In genomic region chr10:85389286-85390139, GRCm38 (mm10) we compare ENCODE assay signal across 9 mouse cellular contexts. TPM values are rescaled to one million over a fixed set of nuclear protein-coding genes. Genes with fewer than 3 reads are reported as not detected.
DNase-seq lines count a peak whose midpoint lies in the region; ATAC-seq and TF ChIP-seq lines count a peak whose summit lies in the region.
"Had no signal": no experiment of that assay in that cellular context is flagged by ENCODE, and none has a peak within 500 bp of the region (broad histone marks: within the 10 kb centered on the region; RNA-seq: fewer than 3 reads in every experiment).

No protein-coding gene starts in this region.

- 44% methylated on average over 23 of the region's 23 CpGs for WGBS in heart, embryonic 13.5 days
- WGBS in embryonic facial prominence, embryonic 15.5 days, result 10% methylated on average over 23 of the region's 23 CpGs
- whole genome bisulfite sequencing in midbrain, embryonic 11.5 days, result 49% methylated on average over 23 of the region's 23 CpGs

- no peaks in the 10 kb centered on the region for H3K36me3 ChIP-seq in heart, embryonic 13.5 days
- peaks cover 0 to 32% of the 10 kb centered on the region in 2 experiments for H3K36me3 ChIP-seq in CH12.LX (replicated peaks in 1 of 2; ENCODE audit: control insufficient read depth in 1 of 2, insufficient read depth in 1 of 2, low read length in 1 of 2)
- no peaks in the 10 kb centered on the region for H3K36me3 ChIP-seq in embryonic facial prominence, embryonic 15.5 days
- H3K36me3 ChIP-seq in midbrain, embryonic 11.5 days (ENCODE audit: control insufficient read depth, insufficient read depth, low read length), result no peaks in the 10 kb centered on the region

- H3K27me3 ChIP-seq in heart, embryonic 13.5 days (replicated peaks), result peaks cover 35% of the 10 kb centered on the region
- no peaks in the 10 kb centered on the region for H3K27me3 ChIP-seq in CH12.LX (replicated peaks)
- 0 out of 2 replicates have a peak, but pooled peaks cover 5% of the 10 kb centered on the region for H3K27me3 ChIP-seq in embryonic facial prominence, embryonic 15.5 days
- H3K27me3 ChIP-seq in midbrain, embryonic 11.5 days (ENCODE audit: control insufficient read depth, insufficient read depth, low read length), result peaks cover 8% of the 10 kb centered on the region; the same call in 1 of the 2 replicates
- H3K27me3 ChIP-seq: Patski had no signal

- ATAC-seq in heart, embryonic 13.5 days (ENCODE audit: extremely low read depth, insufficient number of reproducible peaks, low FRiP score, low TSS enrichment), result no peak
- no peak for ATAC-seq in embryonic facial prominence, embryonic 15.5 days (ENCODE audit: insufficient number of reproducible peaks, low FRiP score, low TSS enrichment, low read depth)
- no peak for ATAC-seq in midbrain, embryonic 11.5 days (ENCODE audit: low FRiP score)
- no peak for ATAC-seq in erythroblast, adult 5-6 weeks (replicated peaks; ENCODE audit: low FRiP score, poor library complexity, severe bottlenecking)
- no peak for ATAC-seq in granulocyte monocyte progenitor cell, adult 5-6 weeks (replicated peaks; ENCODE audit: poor library complexity, severe bottlenecking)
- ATAC-seq: Patski had no signal

- peaks cover 20% of the 10 kb centered on the region for H3K4me1 ChIP-seq in heart, embryonic 13.5 days
- peaks cover 5 to 51% of the 10 kb centered on the region in 2 experiments; a peak in 3 of 4 replicates for H3K4me1 ChIP-seq in CH12.LX (ENCODE audit: control insufficient read depth in 1 of 2, insufficient read depth in 2 of 2)
- peaks cover 40% of the 10 kb centered on the region for H3K4me1 ChIP-seq in embryonic facial prominence, embryonic 15.5 days
- H3K4me1 ChIP-seq in midbrain, embryonic 11.5 days (ENCODE audit: control insufficient read depth, insufficient read depth, low read length), result peaks cover 13% of the 10 kb centered on the region

- DNase-seq in heart, postnatal 36 days, result no peak
- DNase-seq in CH12.LX (ENCODE audit: extremely low read depth), result peak; percentile 97
- DNase-seq in midbrain, embryonic 11.5 days (ENCODE audit: low spot score, missing footprints), result no peak
- DNase-seq in spleen, postnatal 10 days (ENCODE audit: low spot score in 2 of 2), result no peak

- 0 out of 2 replicates have a peak, but pooled peaks have one; percentile 23 for TF ChIP-seq POLR2A in CH12.LX (IDR thresholded peaks at IDR 0.05; ENCODE audit: low read depth, low read length)

- H3K27ac ChIP-seq in heart, embryonic 13.5 days (replicated peaks), result no peak overlapping the region
- H3K27ac ChIP-seq in CH12.LX (ENCODE audit: insufficient read depth, low read depth), result peak overlapping the region; percentile 91
- H3K27ac ChIP-seq in embryonic facial prominence, embryonic 15.5 days (replicated peaks), result 0 out of 2 replicates have a peak overlapping the region, but pooled peaks have one; percentile 22
- no peak overlapping the region for H3K27ac ChIP-seq in midbrain, embryonic 11.5 days (ENCODE audit: low read depth, low read length)

- peak; percentile 81 for TF ChIP-seq EP300 in CH12.LX (IDR thresholded peaks at IDR 0.05; ENCODE audit: low read length)

- TF ChIP-seq RAD21 in CH12.LX (IDR thresholded peaks at IDR 0.05; ENCODE audit: low read depth, low read length), result no peak; the same call in 1 of the 2 replicates

- in situ Hi-C loops in CH12.LX (cut with MboI; ENCODE audit: low pct_ligation_motif_present, low pct_unique_long_range_greater_than_20kb, low sequenced_read_pairs), result loop anchor here (5.0 to 10.0 kb wide), 4 partner anchors 53 to 268 kb away; no protein-coding TSS in a partner anchor

- no peaks in the 10 kb centered on the region for H3K9me3 ChIP-seq in heart, embryonic 13.5 days
- H3K9me3 ChIP-seq in CH12.LX (replicated peaks; ENCODE audit: low read length), result peaks cover 8% of the 10 kb centered on the region
- no peaks in the 10 kb centered on the region for H3K9me3 ChIP-seq in embryonic facial prominence, embryonic 15.5 days (replicated peaks)
- no peaks in the 10 kb centered on the region for H3K9me3 ChIP-seq in midbrain, embryonic 11.5 days (ENCODE audit: control insufficient read depth, low read length)

- no peak overlapping the region for H3K9ac ChIP-seq in heart, embryonic 13.5 days
- peak overlapping the region; percentile 69 for H3K9ac ChIP-seq in CH12.LX (ENCODE audit: insufficient read depth, low read depth)
- no peak overlapping the region for H3K9ac ChIP-seq in embryonic facial prominence, embryonic 15.5 days
- no peak overlapping the region for H3K9ac ChIP-seq in midbrain, embryonic 11.5 days (ENCODE audit: low read length)

- dilution Hi-C loops in CH12.LX (cut with MboI; ENCODE audit: extremely low pct_ligation_motif_present, extremely low pct_unique_long_range_greater_than_20kb, low sequenced_read_pairs), result no loop called here

- H3K79me2 ChIP-seq in CH12.LX (replicated peaks; ENCODE audit: control insufficient read depth, extremely low read depth, insufficient read depth, poor library complexity, severe bottlenecking), result no peaks in the 10 kb centered on the region; the same call in 1 of the 2 replicates

- H3K4me3 ChIP-seq in heart, embryonic 13.5 days, result 0 out of 2 replicates have a peak overlapping the region, but pooled peaks have one; percentile 4
- H3K4me3 ChIP-seq in CH12.LX (replicated peaks in 1 of 3; ENCODE audit: low read depth in 2 of 3, low read length in 2 of 3, poor library complexity in 1 of 3), result peak overlapping the region; percentile 67 to 75 (median 73)
- peak overlapping the region; percentile 66 for H3K4me3 ChIP-seq in embryonic facial prominence, embryonic 15.5 days (replicated peaks)
- H3K4me3 ChIP-seq in midbrain, embryonic 11.5 days (ENCODE audit: low read depth, low read length), result peak overlapping the region; percentile 64

- H3K4me2 ChIP-seq in heart, embryonic 13.5 days, result peak overlapping the region; percentile 100; the same call in 1 of the 2 replicates
- peak overlapping the region; percentile 18 for H3K4me2 ChIP-seq in CH12.LX (ENCODE audit: insufficient read depth, low read depth, poor library complexity, severe bottlenecking)
- H3K4me2 ChIP-seq in embryonic facial prominence, embryonic 15.5 days (replicated peaks), result peak overlapping the region; percentile 96
- H3K4me2 ChIP-seq in midbrain, embryonic 11.5 days, result peak overlapping the region; percentile 99

- TF ChIP-seq CTCF in CH12.LX (conservative IDR thresholded peaks at IDR 0.05 in 1 of 2, IDR thresholded peaks at IDR 0.05 in 1 of 2; ENCODE audit: low read depth in 2 of 2, low read length in 2 of 2), result peak in 1 of 2 experiments; percentile 36; a peak in 2 of 4 replicates

- intact Hi-C loops in heart, postnatal 36 days (cut with DNase I), result loop anchor here (5.0 to 10.0 kb wide), 2 partner anchors 167 to 235 kb away; no protein-coding TSS in a partner anchor

TF ChIP-seq in CH12.LX, 34 proteins besides CTCF, POLR2A, EP300 and RAD21 (continues in another document):
- peak; percentile 66 for TF ChIP-seq MAFK (IDR thresholded peaks at IDR 0.05; ENCODE audit: insufficient replicate concordance, low read length)
- TF ChIP-seq MYC (IDR thresholded peaks at IDR 0.05; ENCODE audit: low read depth, low read length), result peak; percentile 93
- TF ChIP-seq NRF1 (IDR thresholded peaks at IDR 0.05; ENCODE audit: low read depth, low read length), result peak; percentile 79
- peak; percentile 1; the same call in 1 of the 2 replicates for TF ChIP-seq SMC3 (IDR thresholded peaks at IDR 0.05; ENCODE audit: low read depth, low read length)
- TF ChIP-seq POLR2AphosphoS2 (IDR thresholded peaks at IDR 0.05; ENCODE audit: low read depth, low read length), result no peak
- peak; percentile 85 for TF ChIP-seq MAX (IDR thresholded peaks at IDR 0.05; ENCODE audit: low read length)
- TF ChIP-seq ZMIZ1 (IDR thresholded peaks at IDR 0.05; ENCODE audit: low read depth, low read length), result 0 out of 2 replicates have a peak, but pooled peaks have one; percentile 37
- peak; percentile 95 for TF ChIP-seq ETS1 (conservative IDR thresholded peaks at IDR 0.05; ENCODE audit: low read depth, low read length)
- peak; percentile 86 for TF ChIP-seq IRF4 (IDR thresholded peaks at IDR 0.05; ENCODE audit: low read depth, low read length)
- peak; percentile 68; the same call in 1 of the 2 replicates for TF ChIP-seq KAT2A (IDR thresholded peaks at IDR 0.05; ENCODE audit: insufficient replicate concordance, low read length)
- no peak for TF ChIP-seq NELFE (IDR thresholded peaks at IDR 0.05; ENCODE audit: low read depth, low read length)
- no peak for TF ChIP-seq CHD1 (IDR thresholded peaks at IDR 0.05; ENCODE audit: low read depth, low read length)
- peak; percentile 38; the same call in 1 of the 2 replicates for TF ChIP-seq ELF1 (IDR thresholded peaks at IDR 0.05; ENCODE audit: low read depth, low read length)
- TF ChIP-seq GABPA (IDR thresholded peaks at IDR 0.05; ENCODE audit: insufficient replicate concordance, low read depth, low read length), result no peak
- TF ChIP-seq JUN (IDR thresholded peaks at IDR 0.05; ENCODE audit: insufficient read depth, low read depth, low read length), result no peak
- TF ChIP-seq JUND (conservative IDR thresholded peaks at IDR 0.05; ENCODE audit: low read depth, low read length), result no peak; the same call in 1 of the 2 replicates
- TF ChIP-seq MXI1 (IDR thresholded peaks at IDR 0.05; ENCODE audit: low read depth, low read length), result peak; percentile 85
- peak; percentile 38; the same call in 1 of the 2 replicates for TF ChIP-seq ZNF384 (IDR thresholded peaks at IDR 0.05; ENCODE audit: low read depth, low read length)
- no peak for TF ChIP-seq HCFC1 (IDR thresholded peaks at IDR 0.05; ENCODE audit: low read depth, low read length)
- peak; percentile 89 for TF ChIP-seq MEF2A (IDR thresholded peaks at IDR 0.05; ENCODE audit: borderline replicate concordance, low read depth, low read length)
- TF ChIP-seq SIN3A (IDR thresholded peaks at IDR 0.05; ENCODE audit: low read length), result peak; percentile 93
- TF ChIP-seq TCF12 (IDR thresholded peaks at IDR 0.05; ENCODE audit: low read depth, low read length), result peak; percentile 92

RNA-seq across cellular contexts. Expression of gene Btbd11, which starts 2.9 kb away (rescaled TPM):
- polyA plus RNA-seq in heart, embryonic 13.5 days (2015; fragmentation: Nextera tagmentation; extraction: Ambion mirVana), result 0.64 and 0.74 TPM in 2 replicates
- total RNA-seq in heart, postnatal 36 days (2021), result 1 to 10 TPM; 1.1 to 1.4 TPM
- total RNA-seq in CH12.LX (2012; rRNA removed) (6.0 and 10.1 TPM in 2 replicates), CH12.LX (2014; rRNA removed) (15.4 and 16.5 TPM in 2 replicates)
- 16.7 and 18.5 TPM in 2 replicates for polyA plus RNA-seq in CH12.LX (2012; ENCODE audit: insufficient read length, low read depth)
- 5.7 and 6.5 TPM in 2 replicates for polyA plus RNA-seq in embryonic facial prominence, embryonic 15.5 days (2015; fragmentation: Nextera tagmentation; extraction: Ambion mirVana)
- polyA plus RNA-seq in midbrain, embryonic 11.5 days (2014; fragmentation: Nextera tagmentation; extraction: Ambion mirVana), result 8.2 and 8.8 TPM in 2 replicates
- total RNA-seq in erythroblast, adult 5-6 weeks (2015; ENCODE audit: low replicate concordance), result 0.38 TPM in 1 of 2 replicates, not detected in the other
- total RNA-seq in erythroblast, adult 5-6 weeks (2017; ENCODE audit: low replicate concordance), result 0.14 and 0.85 TPM in 2 replicates
- total RNA-seq in granulocyte monocyte progenitor cell, adult 5-6 weeks (2014; fragmentation: Nextera tagmentation), result 1.3 and 3.8 TPM in 2 replicates
- total RNA-seq in granulocyte monocyte progenitor cell, adult 5-6 weeks (2017), result 1.2 and 3.5 TPM in 2 replicates

Comparison
In these comparisons a context has a peak if more than half of its experiments do, and no peak if none do; other contexts are left out.
1. H3K27ac ChIP-seq: peak in CH12.LX (single experiment) and embryonic facial prominence, embryonic 15.5 days (single experiment); none in heart, embryonic 13.5 days (single experiment) and midbrain, embryonic 11.5 days (single experiment).
2. H3K4me2 ChIP-seq: peak in every context shown above with its lines; median percentile 100 in heart, embryonic 13.5 days; 99 in midbrain, embryonic 11.5 days; 96 in embryonic facial prominence, embryonic 15.5 days; 18 in CH12.LX.
3. H3K4me3 ChIP-seq: peak in every context shown above with its lines; median percentile 73 in CH12.LX; 66 in embryonic facial prominence, embryonic 15.5 days; 64 in midbrain, embryonic 11.5 days; 4 in heart, embryonic 13.5 days.